Mouse (Mus musculus): ENCODE measurements around the gene Eid1.

Eid1 gene

DNA sequence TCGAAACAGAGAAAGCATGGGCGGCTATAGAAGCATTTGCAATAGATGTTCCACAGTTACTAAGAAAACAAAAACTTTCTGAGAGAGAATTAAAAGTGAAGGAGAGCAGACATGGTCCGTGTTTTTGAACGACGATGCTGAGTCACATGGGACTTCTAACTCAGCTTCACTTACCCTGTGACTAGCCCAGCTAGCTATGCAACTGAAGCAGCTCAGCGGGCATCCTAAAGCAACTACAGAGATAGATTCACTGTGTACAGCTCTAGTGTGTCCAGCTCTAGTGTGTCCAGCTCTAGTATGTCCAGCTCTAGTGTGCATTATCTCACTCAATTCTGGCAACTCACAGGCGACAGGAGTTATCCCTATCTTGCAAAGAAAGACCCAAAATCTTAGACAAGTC lies 5.2 kb upstream of the Eid1 start:
- DNase-seq (ENCODE audit: low spot score in 2 of 2), result no peak

DNA sequence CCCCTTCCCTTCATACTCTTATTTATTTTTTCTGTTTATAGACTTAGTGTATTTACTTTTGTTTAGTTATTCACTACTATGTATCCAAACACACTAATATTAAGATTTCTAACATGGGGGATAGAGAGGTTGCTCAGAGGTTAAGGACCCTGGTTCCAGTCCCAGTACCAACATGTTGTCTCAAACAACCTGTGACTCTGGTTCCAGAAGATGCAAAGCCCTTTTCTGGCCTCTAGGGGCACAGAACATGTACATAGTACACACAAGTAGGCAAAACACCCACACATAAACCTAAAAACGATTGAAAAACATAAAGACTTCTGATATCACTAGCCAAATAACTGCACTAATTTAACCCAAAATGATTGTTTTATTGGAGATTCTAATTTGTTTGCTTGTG lies 2.0 kb upstream of the Eid1 start:
- no peak for DNase-seq (ENCODE audit: low spot score in 2 of 2)

DNA sequence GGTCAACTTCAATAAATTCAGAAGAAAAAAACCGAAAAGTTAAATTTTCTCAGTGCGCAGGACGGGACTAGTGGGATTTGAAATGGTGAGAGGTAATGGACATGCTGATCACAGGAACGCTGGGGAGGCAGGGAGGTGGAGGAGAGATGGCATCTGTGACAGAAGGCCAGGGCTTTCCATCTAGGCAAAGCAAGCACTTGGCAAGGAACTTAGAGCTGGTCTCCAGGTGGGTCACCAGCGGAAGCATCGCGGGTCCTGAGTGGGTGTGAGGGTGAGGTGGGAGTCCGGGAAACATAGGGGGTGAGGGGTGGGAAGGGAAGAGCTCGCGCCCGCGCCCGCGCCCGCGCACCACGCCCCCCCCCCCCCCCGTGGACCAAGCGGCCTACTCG lies 333 bp upstream of the Eid1 start:
- DNase-seq (ENCODE audit: low spot score in 2 of 2), result peak in 1 of 2 experiments; percentile 26

DNA sequence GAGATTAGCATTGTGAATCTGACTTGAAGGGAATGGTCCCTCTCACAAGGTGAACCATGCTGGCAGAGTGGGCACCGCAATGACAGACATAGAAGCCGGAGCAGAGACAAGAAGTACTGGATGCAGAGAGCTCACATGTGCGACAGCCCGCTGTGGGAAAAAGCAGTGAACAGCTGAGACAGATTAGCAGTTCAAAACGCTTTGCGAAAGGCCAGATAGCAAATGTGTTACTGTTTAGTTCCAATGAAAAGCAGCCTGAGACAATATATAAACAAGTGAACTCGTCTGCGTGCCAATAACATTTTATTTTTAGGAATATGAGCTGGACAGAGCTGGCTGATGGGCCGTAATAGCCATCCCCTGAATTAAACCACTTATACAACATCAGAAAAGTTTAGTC lies 8.9 kb downstream of the Eid1 start:
- no peak for DNase-seq (ENCODE audit: low spot score in 2 of 2)

DNA sequence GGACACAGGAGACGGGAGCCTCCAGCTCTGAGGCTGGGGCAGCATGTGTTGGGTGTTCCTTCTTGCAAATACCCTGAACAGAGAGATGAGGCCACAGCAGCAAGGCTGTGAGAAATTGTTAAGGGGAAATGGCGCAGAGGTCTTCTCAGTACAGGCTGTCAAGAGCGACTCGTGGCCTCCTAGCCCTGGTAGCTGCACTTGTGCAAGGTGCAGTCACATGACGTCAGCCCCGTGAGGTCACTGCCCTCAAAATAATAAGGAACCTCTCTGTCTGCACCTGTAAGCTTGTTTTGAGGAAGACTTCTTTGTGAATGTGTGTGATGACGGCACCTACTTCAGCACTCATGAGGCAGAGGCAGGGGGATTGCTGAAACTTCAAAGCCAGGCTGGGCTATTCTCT lies 11.0 kb downstream of the Eid1 start:
- no peak for DNase-seq (ENCODE audit: low spot score in 2 of 2)

DNA sequence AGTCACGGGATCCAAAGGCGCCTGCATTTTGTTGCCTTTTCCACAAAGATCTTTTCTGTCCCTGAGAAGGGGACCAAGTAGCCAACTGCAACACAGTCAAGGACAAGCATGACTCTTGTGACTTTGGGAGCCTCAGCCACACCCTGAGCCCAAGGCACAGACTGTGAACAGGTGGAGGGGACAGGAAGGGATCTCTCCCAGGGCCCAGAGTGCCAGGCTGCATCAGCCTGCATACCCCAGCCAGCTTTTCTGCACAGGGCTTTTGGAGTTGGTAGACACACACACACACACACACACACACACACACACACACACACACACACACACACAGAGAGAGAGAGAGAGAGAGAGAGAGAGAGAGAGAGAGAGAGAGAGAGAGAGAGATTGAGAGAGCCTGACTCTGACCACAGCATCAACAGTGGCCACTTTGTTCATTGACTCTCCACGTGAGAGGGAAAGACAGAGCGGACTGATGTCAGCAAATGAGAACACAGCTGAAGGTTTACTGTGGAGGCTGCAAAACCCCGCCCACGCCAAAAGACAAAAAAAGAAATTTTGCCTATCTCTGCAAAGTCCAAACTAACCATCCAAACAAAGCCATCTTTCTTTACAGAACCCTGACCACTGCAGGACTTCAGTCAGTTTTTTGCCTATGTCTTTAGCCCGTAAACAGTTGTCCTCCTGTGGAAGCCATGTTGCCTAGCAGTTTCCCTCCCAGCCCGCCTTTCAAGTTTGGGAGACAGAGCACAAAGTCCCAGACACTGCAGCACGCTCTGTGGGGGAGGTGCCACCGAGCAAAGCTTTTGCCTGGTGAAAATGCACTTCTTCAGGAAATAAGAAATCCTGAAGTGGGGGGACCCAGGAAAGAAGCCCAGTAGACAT lies 11.9 kb downstream of the Eid1 start:
- DNase-seq (ENCODE audit: low spot score in 2 of 2), result no peak

DNA sequence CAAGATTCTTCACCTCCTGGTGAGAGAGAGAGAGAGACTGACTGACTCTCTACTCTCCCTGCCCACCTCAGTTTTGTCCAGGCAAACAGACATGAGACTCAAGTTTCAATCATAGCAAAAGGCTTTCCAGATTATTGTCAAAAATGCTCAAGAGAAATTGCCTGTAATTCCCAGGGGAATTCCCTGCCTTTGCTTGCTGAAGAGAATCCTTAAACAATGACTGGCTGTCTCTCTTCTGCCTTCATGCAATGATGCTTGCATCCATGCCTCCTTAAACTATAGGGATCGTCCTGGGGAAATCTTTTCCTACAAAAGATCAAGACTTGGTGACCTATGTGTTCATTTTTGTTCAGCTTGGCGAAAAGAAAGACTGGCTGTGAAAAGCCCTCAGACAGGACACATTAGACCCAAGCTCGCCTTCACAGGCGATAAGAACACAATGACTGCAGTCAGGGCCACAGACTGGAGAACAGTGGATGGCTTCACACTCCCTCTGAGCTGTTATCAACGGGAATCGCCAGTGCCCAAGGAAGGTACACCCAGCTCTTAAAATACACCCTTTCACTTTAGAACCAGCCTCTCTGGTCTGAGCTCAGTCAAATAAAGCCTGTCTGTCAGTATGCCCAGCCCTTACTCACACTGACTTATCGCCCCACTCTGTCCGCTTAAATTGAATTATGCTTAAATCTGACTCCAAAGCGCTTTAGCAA lies 12.7 kb downstream of the Eid1 start:
- no peak for DNase-seq (ENCODE audit: low spot score in 2 of 2)

DNA sequence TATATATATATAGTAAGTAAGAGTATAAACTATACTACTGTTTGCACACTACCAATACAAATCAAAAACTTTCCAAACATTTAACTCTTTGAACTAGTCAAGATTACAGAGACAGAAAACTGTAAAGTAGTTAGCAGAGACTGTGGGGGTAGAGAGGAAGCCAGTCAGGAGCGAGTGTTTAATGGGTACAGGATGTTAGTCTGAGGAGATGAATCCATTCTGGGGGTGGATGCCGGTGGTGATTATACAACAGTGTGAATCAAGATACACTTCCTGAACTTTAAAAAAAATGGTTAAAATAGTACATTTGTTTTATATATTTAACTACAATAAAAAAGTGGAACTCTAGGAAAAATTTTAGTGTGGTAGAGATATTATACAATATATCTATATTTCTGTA lies 19.1 kb downstream of the Eid1 start:
- DNase-seq (ENCODE audit: low spot score in 2 of 2), result peak in 1 of 2 experiments; percentile 7

DNA sequence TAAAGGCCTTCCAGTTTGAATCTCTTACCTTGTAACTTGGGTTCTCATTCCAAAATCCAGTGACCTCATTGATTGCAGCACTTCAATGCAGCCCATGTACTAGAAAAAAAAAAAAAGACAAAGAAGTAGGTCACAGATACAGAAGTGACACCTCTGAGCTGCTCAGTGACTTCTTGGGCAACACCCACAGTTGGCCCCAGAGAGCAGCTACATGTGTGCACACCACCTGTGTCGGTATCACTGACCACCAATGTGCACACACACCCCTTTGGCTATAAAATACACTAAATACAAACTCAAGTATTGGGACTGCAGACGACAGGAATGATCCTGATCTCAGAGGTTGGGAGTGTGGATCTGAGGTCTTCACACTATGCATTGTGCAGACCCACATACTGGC lies 21.9 kb downstream of the Eid1 start:
- DNase-seq (ENCODE audit: low spot score in 2 of 2), result peak in 1 of 2 experiments; percentile 29

DNA sequence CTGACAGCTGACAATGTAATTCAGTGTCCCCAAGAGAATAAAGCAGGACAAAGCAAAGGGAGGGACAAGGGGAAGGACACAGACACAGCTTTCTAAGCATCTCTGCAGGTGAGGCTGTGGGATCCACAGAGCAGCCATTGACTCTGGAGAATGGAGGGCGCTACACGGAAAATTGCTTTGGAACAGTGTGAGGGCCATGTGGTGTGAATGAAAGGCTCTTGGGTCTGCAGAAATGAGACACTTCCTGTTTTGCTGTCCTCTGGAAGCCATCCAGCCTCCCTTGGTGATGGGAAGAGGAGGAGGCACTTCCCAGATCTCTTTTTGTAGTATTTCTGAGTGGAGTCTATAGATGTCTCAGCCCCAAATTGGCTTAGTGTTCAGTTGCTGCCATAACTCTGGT lies 23.3 kb downstream of the Eid1 start:
- no peak for DNase-seq (ENCODE audit: low spot score in 2 of 2)

DNA sequence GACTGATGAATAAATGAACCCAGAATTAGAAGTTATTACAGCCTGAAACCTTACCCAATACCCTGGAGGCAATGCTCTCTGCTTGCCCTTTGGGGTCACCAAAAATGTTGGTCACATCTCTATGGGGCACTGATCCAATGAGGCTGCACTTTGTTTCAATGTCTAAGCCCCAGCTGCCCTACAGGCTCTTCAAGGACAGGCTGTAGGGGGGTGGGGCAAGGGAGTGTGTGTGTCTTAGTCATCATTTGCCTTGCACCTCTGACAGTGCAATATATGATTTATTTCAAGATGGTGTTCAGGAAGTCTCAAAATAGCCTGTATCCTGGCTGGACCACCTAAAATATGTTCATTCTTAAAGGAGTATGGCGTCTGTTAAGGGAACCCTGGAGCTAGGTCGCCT lies 28.7 kb downstream of the Eid1 start:
- DNase-seq (ENCODE audit: low spot score in 2 of 2), result no peak

DNA sequence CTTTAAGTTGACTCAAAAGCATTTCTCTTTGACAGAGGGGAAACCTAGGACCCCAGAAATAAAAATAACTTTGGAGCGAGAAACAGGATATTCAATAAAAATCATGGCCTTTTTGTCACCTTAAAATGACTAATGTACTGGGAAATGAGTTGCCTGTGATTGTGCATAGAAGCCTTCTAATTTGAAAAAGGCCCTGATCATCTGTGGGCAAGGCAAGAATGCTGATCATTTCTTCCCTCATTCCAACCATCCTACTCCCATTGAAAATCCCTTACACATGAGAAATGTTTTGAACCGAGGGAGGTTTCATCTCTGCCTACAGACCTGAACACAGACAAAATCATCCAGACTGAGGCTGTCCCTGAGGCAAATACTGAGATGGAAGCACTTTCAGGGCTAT lies 30.0 kb downstream of the Eid1 start:
- DNase-seq (ENCODE audit: low spot score in 2 of 2), result no peak

DNA sequence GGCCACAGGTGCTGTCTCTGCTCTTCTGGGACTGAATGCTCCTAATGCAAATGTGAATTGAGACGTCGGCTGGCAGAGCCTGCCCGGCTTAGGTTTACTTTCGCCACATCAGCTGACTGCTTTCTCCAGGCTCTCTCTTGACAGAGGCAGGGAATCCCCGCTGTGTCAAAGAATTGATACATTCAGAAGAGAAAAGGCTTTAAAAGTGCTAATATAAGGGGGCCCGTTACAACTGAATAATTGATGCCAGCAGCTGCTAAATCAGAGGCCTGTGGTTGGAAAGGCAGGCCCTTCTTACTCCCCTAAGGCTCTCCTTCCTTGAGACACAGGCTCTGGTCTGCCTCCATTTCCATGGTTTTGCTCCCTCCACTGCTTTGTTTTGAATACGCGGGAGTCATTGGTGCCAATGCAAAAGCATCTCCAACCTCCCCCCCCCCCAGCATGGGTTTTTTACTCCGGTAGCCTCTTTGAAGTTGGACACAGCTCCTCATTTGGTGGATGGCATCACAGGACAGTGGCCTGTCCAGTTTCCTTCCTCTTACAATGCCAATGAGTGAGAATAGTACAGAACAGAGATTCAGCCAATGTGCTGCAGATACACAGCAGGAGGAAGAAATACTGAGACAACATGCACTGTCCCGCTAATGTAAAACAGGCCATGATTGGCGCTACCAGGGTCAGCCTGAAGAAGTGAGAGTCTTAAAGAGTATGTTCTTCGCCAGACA lies 32.2 kb downstream of the Eid1 start:
- no peak for DNase-seq (ENCODE audit: low spot score in 2 of 2)

DNA sequence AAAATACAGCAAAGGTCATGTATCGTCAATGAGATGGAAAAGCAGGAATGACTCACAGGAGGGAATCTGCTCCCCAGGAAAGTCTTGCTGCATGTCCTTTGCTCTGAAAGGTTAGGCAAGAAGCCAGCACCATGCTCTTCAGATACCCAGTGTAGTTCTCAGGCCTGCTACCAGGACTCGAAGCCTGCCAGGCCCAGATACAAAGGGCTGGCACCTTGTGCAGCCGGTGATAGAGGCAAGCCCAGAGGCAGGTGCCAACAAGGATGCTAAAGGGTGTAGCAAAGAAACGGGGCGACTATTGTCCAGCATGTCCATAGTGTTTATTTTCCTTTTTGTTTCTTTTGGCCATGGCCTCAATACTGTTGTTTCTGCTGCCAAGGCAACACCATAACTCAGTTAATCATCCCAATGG lies 33.6 kb downstream of the Eid1 start:
- no peak for DNase-seq (ENCODE audit: low spot score in 2 of 2)

DNA sequence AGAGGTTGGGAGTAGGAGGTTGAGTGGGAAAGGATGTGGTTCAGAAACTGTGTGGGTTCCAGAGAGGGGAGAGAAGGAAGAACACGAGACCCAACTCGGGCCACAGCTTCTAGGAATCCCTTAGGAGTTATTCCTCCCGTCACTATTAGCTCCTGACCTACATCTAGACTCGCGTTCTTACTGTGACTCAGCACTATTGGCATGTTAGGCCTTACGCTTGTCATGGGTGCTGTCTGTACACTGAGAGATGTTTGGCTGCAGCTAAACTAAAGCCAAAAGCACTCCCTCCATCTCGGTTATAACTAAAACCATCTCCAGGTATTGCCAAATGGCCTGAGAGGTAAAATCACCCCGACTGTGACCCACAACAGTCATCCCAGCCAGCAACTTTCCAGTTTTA lies 43.7 kb downstream of the Eid1 start:
- DNase-seq (ENCODE audit: low spot score in 2 of 2), result no peak

DNA sequence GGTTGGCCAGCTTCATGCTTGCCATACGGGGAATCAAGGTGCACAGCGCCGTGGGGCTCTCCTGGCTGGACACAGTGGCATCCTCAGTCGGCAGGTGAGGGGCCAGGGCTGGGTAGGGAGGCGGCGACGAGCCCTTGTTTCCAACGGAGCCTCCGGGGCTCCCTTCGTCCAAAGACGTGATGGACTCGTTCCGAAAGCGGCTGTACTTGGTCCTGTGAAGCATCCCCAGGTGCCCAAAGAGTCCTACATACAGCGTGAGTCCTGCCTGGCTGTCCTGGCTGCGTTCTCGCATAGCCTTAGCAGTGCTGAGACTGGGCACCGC lies 50.2 kb downstream of the Eid1 start:
- no peak for DNase-seq (ENCODE audit: low spot score in 2 of 2)

DNA sequence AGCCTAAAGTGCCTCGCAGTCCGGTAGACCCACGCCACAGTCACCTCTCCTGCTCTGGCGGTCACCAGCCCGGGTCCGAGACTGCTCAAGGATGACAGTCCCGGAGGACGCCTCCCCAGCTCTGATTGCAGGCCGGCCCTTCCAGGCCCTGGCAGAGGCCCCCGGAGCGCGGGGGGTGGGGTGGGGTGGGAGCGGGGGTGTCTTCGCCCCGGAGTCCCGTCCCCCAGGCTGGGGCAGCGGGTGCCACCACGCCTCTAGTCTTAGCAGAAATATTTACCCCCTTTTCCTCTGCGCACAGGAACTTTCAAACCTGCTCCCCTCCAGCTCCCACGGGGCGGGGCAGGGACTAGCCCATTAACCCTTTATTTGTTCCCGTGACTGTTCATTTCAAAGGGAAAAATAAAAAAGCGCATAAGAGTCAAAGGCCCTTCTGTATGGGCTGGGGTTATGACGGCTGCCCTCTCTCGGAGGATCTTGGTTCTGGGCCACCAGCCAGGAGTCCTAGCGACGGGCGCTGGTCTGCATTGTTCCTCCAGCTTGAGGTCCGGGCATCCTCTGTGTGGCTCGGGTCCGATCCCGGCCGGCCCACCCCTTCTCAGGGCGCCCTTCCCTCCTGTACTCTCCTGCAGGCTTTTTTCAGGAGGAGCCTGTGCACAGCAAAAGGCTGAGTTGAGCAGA lies 50.7 kb downstream of the Eid1 start:
- peak in 1 of 2 experiments; percentile 27 for DNase-seq (ENCODE audit: low spot score in 2 of 2)

DNA sequence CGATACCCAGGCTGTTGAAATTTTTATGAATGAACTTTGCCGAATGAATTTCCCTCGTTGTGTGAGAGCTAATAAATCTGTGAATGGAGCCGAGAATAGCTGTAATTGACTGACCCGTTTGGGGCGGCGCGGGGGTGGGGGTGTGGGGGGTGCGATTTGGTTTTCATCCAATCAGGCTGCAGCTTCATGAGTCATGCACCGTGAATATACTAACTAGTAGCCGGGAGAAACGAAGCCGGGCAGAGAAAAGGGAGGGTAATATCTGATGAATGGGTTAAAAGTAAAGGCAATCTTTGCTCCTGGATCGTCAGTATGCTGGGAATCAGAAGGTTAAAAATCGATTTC lies 51.2 kb downstream of the Eid1 start, which contains the start of gene Shc4:
TSS of gene Shc4 (minus strand) at position 63 of the 345 bp plus-strand sequence.
- DNase-seq (ENCODE audit: low spot score in 2 of 2), result no peak
